Mouse (Mus musculus) midbrain, postnatal 0 days (tissue): ENCODE measurements around the gene Relb. TPM values are rescaled to one million over a fixed set of nuclear protein-coding genes. Genes with fewer than 3 reads are reported as not detected.

Experiments
- ATAC-seq: fragments of 200-750 bp; cut with Nextera tagmentation; 2 replicates; pipeline ENCODE4 v1.8.0; 2017; ENCODE audit warnings: moderate number of reproducible peaks, mild to moderate bottlenecking, moderate TSS enrichment, moderate library complexity; ENCODE audit not compliant: low FRiP score
- DNase-seq: peaks from one replicate; pipeline ENCODE4 v3.0.0-alpha.2; 2015; ENCODE audit warnings: low spot score
- H3K27ac ChIP-seq: fragments of 300-500 bp; sonication (generic); 2 replicates; pipeline ENCODE4 v1.5.1; 2014; ENCODE audit warnings: low read depth, mild to moderate bottlenecking, low read length, mixed read lengths
- H3K27me3 ChIP-seq: fragments of 300-500 bp; sonication (generic); 2 replicates; pipeline ENCODE4 v1.6.1; 2014; ENCODE audit warnings: low read length, control low read depth, mixed read lengths; ENCODE audit not compliant: insufficient read depth
- H3K36me3 ChIP-seq: fragments of 300-500 bp; sonication (generic); 2 replicates; pipeline ENCODE4 v1.6.1; 2014; ENCODE audit warnings: low read length, control low read depth, mixed read lengths; ENCODE audit not compliant: insufficient read depth
- H3K4me1 ChIP-seq: fragments of 300-500 bp; sonication (generic); 2 replicates; pipeline ENCODE4 v1.6.1; 2014; ENCODE audit warnings: mild to moderate bottlenecking, control low read depth, antibody characterized with exemption, low read length, mixed read lengths; ENCODE audit not compliant: insufficient read depth
- H3K4me2 ChIP-seq: fragments of 300-500 bp; sonication (generic); 2 replicates; pipeline ENCODE4 v1.6.1; 2014; ENCODE audit warnings: low read depth, mild to moderate bottlenecking, low read length, mixed read lengths; ENCODE audit not compliant: poor library complexity, severe bottlenecking
- H3K4me3 ChIP-seq: fragments of 300-500 bp; sonication (generic); 2 replicates; pipeline ENCODE4 v1.5.1; 2014; ENCODE audit warnings: low read depth, mild to moderate bottlenecking, low read length, moderate library complexity
- H3K9ac ChIP-seq: fragments of 300-500 bp; sonication (generic); replicated peaks from 2 replicates; pipeline ENCODE4 v1.6.1; 2014; ENCODE audit warnings: mild to moderate bottlenecking, low read length, moderate library complexity, mixed read lengths; ENCODE audit not compliant: poor library complexity, severe bottlenecking
- H3K9me3 ChIP-seq: fragments of 300-500 bp; sonication (generic); 2 replicates; pipeline ENCODE4 v1.6.1; 2016; ENCODE audit warnings: low read length, control low read depth
- CTCF ChIP-seq: IDR thresholded peaks from 2 replicates; pipeline ENCODE4 v1.5.1; 2016; ENCODE audit warnings: antibody characterized with exemption, mild to moderate bottlenecking
- WGBS: fragments of 180-500 bp; shearing (Covaris S2); extraction: QIAGEN DNeasy Blood & Tissue Kit; methylation state at CpG from one replicate; pipeline ENCODE4 v1.1.7; 2014; 5-methylcytosine and 5-hydroxymethylcytosine counted together
- polyA plus RNA-seq: library from polyadenylated mRNA; unstranded; fragments of >200 nt; fragmentation: Nextera tagmentation; extraction: Ambion mirVana; gene quantifications from 2 replicates; pipeline ENCODE4 v1.2.1, GENCODE M21; 2015
- total RNA-seq: library from RNA; depleted of rRNA; stranded (reverse); fragments of >200 nt; gene quantifications from 2 replicates; pipeline ENCODE4 v1.2.3, GENCODE M21; 2014

Gene Relb
- total and polyA plus RNA-seq, 2 experiments from 2014 or later, result 5.6 to 7.3 TPM

GRCm38 (mm10) chr7:19564455-19564854, 64.8 kb downstream of the Relb start:
- Histone ChIP-seq H3K27me3 (no peaks in the 10 kb centered on the region), H3K4me1 (peaks cover 9% of the 10 kb centered on the region), H3K4me2 (no peak overlapping the region), H3K36me3 (peaks cover 23% of the 10 kb centered on the region), H3K9ac (no peak overlapping the region), H3K9me3 (no peaks in the 10 kb centered on the region), H3K27ac (no peak overlapping the region), H3K4me3 (no peak overlapping the region)
- no peak for DNase-seq
- 93% methylated on average over 4 of the region's 4 CpGs for WGBS
- peak; percentile 38 for TF ChIP-seq CTCF
- ATAC-seq, result no peak

- H3K4me3 ChIP-seq, result no peak overlapping the region
- 85% methylated on average over 3 of the region's 3 CpGs for WGBS
- ATAC-seq, result no peak
- TF ChIP-seq CTCF, result no peak
- H3K9ac ChIP-seq, result no peak overlapping the region
- no peaks in the 10 kb centered on the region for H3K9me3 ChIP-seq
- no peak overlapping the region for H3K27ac ChIP-seq
- no peak overlapping the region for H3K4me2 ChIP-seq
- no peak for DNase-seq
- peaks cover 13% of the 10 kb centered on the region for H3K4me1 ChIP-seq
- peaks cover 20% of the 10 kb centered on the region for H3K36me3 ChIP-seq
- H3K27me3 ChIP-seq, result no peaks in the 10 kb centered on the region
These were observed 65.4 kb downstream of the Relb start for GRCm38 (mm10) chr7:19563884-19564283.

- ATAC-seq (peak; percentile 33; the same call in 1 of the 2 replicates), DNase-seq (peak; percentile 74)
- no peak for TF ChIP-seq CTCF
- Histone ChIP-seq H3K9me3 (no peaks in the 10 kb centered on the region), H3K36me3 (peaks cover 22% of the 10 kb centered on the region), H3K9ac (peak within 1 kb of the TSS; percentile 96), H3K4me1 (peaks cover 13% of the 10 kb centered on the region), H3K4me2 (peak within 1 kb of the TSS; percentile 95), H3K27ac (peak within 1 kb of the TSS; percentile 94), H3K4me3 (peak within 1 kb of the TSS; percentile 90), H3K27me3 (no peaks in the 10 kb centered on the region)
- 2% methylated on average over 19 of the region's 19 CpGs for WGBS
These were observed 66.4 kb downstream of the Relb start, which contains the start of gene Ppp1r37 for GRCm38 (mm10) chr7:19562643-19563410. Gene Ppp1r37 (minus strand): TSS chr7:19563076.

- ATAC-seq (peak; percentile 87), DNase-seq (peak; percentile 99)
- no peaks in the 10 kb centered on the region for H3K27me3 ChIP-seq
- peaks cover 23% of the 10 kb centered on the region for H3K36me3 ChIP-seq
- peaks cover 13% of the 10 kb centered on the region for H3K4me1 ChIP-seq
- TF ChIP-seq CTCF, result no peak
- under 1% methylated on average over 101 of the region's 102 CpGs for WGBS
- peak overlapping the region; percentile 94 for H3K27ac ChIP-seq
- peak overlapping the region; percentile 90 for H3K4me3 ChIP-seq
- H3K9me3 ChIP-seq, result no peaks in the 10 kb centered on the region
- peak overlapping the region; percentile 96 for H3K9ac ChIP-seq
- H3K4me2 ChIP-seq, result peak overlapping the region; percentile 95
These were observed 67.2 kb downstream of the Relb start for GRCm38 (mm10) chr7:19561765-19562642.

- Histone ChIP-seq H3K4me3 (peak overlapping the region; percentile 90), H3K27ac (peak overlapping the region; percentile 94), H3K9ac (peak overlapping the region; percentile 96), H3K27me3 (no peaks in the 10 kb centered on the region), H3K4me2 (peak overlapping the region; percentile 95), H3K36me3 (peaks cover 21% of the 10 kb centered on the region), H3K4me1 (peaks cover 13% of the 10 kb centered on the region), H3K9me3 (no peaks in the 10 kb centered on the region)
- no peak for TF ChIP-seq CTCF
- no peak for ATAC-seq
- WGBS, result under 1% methylated on average over 11 of the region's 11 CpGs
- no peak for DNase-seq
These were observed 67.8 kb downstream of the Relb start for GRCm38 (mm10) chr7:19561431-19561764.
